Mouse (Mus musculus) neural tube, embryonic 10.5 days (tissue): ENCODE data around the gene Gng10.

Source experiments
- DNase-seq: peaks from one replicate; pipeline ENCODE4 v3.0.0-alpha.2; 2017; ENCODE audit warnings: low spot score; ENCODE audit errors: extremely low spot score

The Gng10 gene

DNA sequence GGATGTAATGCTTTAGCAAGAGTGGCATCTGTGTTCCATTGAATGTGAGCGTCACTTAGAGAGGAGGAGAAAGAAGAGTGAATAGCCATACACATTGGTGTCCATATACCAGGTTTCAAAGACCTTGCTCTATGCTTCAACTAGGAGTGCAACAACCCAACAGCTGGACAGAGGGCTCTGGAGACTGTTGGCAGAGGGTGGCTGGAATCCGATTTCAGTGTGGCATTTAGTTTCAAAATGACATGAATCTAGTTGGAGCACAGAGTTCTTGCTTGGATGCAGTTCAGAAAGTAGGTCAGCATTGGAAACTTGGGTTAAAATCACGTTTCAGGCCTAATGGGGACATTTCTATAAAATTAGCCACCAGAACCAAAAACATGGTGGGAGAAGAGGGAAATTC, 19.7 kb upstream of the Gng10 start:
- DNase-seq = no peak

DNA sequence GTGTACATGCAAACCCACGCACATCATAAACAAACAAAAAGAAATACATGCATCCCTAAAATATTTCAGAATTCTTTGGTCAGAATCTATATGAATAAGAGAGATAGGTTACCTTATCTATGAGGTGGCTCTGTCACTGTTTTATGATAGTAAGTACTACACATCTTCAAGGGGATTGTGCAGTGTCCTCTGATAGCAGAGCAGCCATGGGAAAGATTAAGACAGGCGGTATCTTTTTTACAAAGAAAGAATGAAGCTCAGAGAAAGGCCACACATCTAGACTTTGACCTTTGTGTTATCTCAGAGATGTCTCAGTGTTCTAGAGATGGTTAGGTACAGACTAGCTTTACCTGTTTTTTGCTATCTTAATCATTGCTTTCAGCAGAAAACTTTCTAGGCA, 18.0 kb upstream of the Gng10 start:
- no peak for DNase-seq

DNA sequence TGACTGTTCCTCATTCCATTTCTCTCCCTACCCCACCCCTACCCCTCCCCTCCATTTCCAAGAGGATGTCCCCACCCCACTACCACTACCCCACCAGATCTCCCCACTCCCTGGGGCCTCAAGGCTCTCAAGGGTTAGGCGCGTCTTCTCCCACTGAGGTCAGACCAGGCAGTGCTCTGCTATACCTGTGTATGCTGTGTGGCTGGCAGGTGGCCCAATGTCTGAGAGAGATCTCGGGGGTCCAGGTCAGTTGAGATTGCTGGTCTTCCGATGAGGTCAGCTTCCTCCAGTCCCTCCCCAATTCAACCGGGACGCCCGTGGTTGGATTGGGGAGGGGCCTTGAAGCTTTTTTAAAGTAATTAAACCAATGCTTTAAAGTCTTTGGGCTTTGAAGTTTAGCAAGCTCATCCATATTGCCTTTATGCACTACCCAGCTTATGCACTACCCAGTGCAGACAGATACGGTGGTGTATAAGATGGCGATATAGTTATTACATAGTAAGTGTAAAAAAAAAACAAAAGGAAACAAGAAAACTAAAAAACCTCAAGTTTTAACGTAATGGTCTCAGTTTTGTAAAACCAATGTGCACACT, 467 bp upstream of the Gng10 start:
- no peak for DNase-seq

DNA sequence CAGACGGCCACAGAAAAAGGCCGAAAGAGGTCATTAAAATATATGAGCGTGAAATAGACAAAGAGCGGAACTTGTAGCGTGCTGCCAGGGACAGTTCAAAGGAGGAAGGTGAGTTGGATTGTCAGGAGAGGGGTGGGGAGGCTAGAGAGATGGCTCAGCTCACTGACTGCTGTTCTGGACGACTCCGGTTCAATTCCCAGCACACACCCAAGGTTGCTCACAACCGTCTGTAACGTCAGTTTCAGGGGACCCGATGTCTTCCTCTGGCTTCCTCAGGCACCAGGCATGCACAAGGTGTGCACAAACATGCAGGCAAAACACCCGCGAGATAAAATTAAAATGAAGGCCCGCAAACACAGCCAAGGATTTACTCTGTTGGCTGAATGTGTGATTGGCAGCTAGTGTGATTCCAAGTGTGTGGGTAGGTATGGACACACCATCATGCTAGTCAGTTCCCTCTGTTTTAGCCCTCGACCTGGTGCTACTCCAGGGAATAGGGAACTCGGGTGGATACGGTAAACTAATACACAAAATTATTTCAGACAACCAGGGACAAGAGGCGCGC, 980 bp downstream of the Gng10 start:
- no peak for DNase-seq

DNA sequence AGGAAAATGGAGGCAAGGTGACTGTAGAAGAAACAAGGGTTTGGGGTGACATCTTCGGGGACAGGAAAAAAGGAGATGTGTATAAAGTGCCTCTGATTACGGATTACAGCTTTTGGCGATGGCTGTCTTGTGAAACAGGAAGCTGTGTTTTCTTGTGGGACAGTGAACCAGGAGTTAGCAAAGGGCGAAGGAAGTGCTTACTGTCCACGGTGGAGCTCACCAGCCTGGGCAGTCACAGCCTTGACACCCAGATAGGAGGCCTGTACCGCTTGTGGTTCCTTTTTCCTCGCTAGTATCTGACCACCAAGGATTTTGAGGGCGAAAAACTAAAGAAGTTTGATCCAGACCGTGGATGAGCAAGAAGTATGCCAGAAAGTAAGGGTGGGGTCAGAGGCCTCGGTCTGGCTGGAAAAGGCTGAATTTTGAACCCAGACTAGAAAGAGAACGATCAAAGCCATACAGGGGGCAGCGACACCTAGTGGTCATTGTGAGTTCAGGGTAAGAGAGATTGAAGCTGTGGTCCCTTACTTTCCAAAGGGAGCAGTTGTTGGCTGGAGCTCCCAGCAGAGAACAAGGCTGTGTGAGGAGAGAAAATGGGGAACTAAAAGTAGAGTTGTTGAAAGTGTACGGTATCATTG, 1.7 kb downstream of the Gng10 start:
- peak; percentile 80 for DNase-seq

DNA sequence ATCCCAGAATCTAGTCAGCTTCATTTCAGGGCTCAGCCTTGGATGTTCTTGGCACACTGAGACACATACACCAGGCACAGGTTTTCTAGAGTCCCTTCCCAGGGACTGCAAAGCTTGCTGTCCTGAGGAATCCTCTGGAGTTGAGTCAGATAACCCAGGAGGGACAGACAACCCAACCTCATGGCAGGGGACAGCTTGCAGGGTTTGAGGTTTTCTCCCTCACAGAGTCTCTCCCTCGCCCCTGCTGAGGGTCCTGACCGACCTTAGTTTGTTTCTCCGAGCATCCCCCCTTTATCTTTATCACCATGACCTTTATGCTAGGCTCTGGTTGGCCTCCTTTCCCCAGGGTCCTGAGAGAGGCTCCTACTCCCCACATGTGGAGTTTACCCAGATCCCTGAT, 2.6 kb downstream of the Gng10 start:
- DNase-seq = no peak

DNA sequence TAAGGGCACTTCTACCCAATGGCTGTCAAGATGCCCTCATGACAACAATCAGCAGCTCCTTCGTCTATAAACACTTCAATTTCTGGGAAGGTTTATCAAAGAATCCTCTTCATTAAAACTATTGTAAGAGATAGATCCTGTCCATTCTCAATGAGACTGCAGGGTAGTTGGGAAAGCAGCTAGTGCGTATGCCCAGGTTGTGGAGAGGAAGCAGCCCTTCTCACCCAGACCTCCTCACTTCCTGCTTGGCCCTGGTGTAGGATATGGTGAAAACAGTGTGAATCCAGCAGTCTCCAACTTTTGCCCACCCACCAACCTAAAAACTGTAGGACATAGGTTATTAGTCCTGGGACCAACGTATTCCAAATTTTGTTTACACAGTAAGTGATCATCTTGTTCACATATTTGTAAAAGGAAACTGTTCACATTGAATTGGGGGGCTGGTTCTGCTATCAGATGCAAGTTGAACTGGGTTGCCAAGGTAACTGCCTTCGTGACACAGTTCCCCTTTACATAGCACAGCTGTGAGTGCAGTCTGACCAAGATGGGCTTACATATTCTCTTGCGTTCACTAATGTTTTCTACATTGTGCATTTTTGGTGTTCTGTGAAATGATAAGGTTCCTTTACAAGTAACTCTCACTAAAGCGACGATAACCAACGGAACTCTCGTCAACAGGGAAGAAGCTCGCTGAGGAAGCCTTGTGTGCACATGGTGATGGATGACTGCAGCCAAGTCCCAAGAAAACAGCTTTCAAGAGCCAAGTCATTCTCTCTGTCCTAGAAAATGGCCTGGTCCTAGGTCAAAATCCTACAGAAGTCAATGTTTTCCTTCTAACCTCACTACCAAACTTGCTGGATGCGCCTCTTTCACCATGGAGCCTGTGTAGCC, 5.8 kb downstream of the Gng10 start:
- DNase-seq = no peak

DNA sequence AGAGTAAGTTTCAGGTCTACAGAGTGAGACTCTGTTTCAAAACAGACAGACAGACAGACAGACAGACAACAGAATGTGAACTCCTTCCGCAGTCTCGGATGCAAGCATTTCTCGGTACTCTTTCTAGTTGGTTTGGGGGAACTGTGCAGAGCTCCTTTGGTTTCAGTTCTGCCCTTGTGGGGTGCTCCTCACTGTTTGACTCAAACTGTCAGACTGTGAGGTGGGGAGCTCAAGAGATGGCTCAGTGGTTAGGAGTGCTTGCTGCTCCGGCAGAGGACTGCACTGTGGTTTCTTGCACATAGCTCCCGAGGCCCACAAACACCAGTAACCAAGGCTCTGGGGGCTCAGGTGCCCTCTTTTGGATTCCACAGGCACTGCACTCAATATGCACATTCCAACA, 8.2 kb downstream of the Gng10 start:
- DNase-seq = no peak

DNA sequence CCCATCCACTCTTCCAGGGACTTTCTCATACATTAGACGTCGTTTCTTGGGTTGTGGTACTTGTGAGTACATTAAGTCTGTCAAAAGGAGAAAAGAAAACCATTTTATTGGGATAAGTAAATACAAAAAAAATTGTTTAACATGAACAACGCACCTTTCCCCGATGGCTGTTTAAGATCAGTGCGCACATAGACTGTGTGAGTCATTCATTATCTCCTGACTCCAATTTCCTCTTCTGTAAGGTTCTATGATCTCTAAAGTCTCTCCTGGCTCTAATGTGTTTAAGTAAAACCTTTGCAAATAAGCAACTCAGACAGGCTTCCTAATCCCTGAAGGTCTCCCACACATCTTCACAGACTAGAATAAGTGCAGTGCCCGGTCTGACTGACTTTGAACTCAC, 9.0 kb downstream of the Gng10 start:
- DNase-seq = no peak

DNA sequence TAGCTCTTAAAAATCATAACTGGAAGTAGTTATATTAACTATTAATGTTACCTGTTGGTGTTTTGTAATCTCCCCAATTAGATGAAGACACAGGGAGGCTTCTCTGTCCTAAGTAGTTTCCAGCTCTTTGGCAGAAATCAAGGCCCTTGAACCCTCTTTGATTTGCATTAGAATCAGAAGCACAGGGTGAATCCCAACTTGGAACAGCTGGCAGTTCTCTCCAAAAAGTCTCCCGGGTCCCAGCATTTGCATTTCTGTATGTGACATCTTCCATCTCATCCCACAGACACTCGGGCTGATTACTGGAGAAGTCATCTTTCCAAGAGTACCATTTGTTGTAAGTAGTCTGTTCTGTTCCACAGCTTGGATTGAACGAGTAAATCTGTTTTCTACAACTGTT, 12.3 kb downstream of the Gng10 start:
- DNase-seq = no peak

DNA sequence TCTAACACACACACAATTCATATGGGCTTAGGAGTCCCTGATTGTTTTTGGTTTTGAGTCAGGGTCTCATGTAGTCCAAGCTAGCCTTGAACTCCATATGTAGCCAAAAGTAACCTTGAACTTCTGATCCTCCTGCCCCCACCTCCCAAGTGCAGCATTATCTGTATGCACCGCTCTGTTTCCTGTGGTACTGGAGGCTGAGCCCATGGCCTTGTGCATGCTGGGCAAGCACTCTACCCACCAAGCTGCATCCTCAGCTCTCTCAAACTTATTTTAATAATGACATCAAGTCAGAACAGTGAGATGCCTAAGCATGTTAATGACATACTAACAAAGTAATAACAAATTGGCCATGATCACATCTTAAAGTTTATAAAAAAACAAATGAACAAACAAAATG, 16.2 kb downstream of the Gng10 start:
- no peak for DNase-seq

DNA sequence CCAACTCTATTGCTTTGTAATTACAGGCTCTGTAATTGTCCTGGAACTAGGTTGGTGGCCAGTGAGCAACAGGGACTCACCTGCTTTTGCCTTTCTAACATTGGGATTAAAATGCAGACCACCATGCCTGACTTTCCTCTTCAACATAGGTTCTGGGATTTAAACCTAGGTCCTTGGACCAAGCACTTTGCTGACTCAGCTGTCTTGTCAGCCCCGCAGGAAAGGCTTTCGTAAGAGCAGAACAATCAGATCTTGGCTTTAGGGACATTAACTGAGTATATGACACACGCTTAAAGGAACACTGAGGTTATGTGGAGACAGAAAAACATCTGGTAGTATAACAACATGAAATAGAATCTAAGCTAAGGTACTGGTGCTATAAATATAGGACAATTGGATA, 23.0 kb downstream of the Gng10 start:
- no peak for DNase-seq

DNA sequence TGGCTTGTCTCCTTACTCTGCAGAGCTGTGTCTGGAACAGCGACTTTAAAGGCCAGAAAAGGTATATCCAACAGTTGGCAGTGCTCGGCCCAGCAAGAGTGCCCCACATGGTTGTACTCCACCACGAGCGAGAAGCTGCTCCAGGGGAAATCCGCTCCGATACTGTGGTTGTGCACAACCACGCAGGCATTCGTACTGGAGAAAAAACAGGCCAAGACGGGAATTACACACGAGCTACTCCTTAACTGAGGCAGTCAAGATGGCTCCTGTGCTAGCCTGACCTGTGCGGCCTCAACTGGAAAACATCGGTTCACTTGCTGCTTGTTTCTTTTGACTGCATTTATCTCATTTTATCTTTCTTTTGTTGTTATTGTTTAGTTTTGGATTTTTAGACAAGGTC, 27.6 kb downstream of the Gng10 start:
- DNase-seq = no peak

DNA sequence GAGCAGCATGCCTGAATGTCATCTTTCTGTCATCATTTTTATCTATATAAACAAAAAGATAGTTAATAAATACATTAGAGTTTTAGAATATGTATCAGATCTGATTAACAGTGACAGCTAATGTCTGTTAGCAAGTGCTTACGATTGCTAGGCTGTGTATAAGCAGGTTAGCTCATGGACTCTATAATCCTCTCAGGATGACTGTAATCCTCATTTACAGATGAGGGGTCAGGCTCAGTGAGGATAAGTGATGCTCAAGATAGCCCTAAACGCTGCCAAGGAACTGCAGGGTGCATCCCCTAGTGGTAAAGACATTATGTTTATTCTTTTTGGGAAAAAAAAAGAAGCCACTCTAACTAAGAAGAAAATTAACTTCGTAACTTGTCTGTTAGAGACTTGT, 34.4 kb downstream of the Gng10 start:
- no peak for DNase-seq

DNA sequence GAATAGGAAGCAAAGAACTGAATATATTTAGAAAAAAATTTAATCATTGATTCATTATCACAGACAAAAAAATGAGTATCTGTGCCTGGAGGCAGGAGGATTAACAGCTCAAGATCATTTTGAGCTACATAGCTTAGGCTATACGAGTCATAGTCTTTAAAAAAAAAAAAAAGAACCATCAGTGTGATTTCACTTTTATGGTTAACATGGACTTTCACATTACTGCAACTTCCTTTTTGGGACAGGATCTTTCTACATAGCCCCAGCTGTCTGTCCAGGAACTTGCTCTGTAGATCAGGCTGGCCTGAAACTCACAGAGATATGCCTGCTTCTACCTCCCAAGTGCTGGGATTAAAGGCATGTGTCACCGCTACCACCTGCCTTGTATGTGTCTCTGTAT, 48.5 kb downstream of the Gng10 start:
- DNase-seq = no peak

DNA sequence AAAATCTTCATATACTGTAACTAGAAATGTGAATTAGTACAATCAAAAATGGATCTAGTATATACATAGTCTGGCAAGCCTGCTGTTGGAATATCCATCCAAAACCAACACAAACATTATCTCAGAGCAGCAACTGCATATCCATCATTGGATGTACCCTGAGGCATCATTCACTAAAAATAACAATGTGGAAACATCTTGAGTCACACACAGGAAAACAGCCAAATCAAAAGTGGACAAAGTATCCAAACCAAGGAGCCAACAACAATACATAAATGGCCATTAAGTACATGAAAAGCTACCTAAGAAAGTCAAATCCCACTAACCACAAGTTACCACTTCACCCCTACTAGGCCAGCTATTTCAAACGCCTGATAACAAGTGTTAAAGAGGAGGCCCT, 54.5 kb downstream of the Gng10 start:
- no peak for DNase-seq
